Mouse (Mus musculus): ENCODE measurements around the gene Gm3286.
"Not testable (repeated sequence)": the region's sequence is repeated elsewhere in the genome, so short reads cannot be mapped to it uniquely, and the experiment has no call there.

The Gm3286 gene

GRCm38 (mm10) chr5:95510458-95510857, at the start of gene Gm3286:
TSS of gene Gm3286 (plus strand) at chr5:95510758.
- not testable (repeated sequence) for DNase-seq (ENCODE audit: low spot score in 2 of 2)
